Mouse (Mus musculus) right cerebral cortex, postnatal 14 days (tissue): ENCODE results near the gene Nploc4.
"Not testable (repeated sequence)": the region's sequence is repeated elsewhere in the genome, so short reads cannot be mapped to it uniquely, and the experiment has no call there.

Experiments used
- DNase-seq: peaks from one replicate; pipeline ENCODE4 v3.0.0; 2022

The Nploc4 gene

DNA sequence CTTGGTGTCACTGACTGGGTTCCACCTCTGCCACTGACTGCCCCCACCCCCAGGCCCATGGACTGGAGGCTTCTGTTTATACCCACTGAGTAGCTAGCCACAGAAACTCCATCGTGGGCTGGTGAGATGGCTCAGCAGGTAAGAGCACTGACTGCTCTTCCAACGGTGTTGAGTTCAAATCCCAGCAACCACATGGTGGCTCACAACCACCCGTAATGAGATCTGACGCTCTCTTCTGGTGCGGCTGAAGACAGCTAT lies 85.5 kb downstream of the Nploc4 start:
- peak; percentile 5 for DNase-seq

DNA sequence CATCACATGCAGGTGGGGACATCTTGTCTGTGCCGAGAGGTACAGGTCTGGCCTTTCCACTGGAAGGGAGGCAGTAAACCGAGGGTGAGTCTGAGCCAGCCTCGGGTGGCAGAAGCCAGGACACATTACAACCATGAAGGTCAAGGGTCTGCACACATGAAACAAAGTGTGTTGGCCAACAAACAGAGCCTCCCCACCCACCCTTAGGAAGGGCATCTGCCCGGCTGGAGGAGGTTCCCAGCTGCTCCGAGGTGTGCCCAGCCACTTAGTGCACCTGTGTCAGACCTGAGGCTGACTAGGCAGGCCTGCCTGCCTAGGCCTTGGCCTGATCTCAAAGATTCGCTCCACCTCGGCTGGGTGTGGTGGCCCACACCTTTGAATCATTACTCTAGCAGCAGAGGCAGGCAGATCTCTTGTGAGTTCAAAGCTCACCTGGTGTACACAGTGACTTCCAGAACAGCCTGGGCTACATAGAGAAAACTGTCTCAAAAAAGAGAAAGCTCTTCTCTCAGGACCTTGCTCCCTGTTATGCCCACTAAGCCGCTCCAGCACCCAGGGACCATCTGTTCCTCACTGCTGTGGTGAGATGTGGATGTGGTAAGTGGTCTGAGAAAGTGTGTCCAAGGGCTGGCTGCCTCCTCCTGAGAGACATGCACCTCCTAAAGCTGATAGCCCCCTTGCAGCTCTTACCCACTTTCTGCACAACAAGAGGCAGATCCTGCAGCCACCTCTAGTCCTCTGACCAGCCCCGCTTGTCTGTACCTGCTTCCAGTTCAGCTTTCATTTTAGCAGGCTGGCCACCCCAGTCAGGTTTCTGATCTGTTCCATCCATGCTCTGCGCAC lies 86.0 kb downstream of the Nploc4 start:
- peak; percentile 4 for DNase-seq

DNA sequence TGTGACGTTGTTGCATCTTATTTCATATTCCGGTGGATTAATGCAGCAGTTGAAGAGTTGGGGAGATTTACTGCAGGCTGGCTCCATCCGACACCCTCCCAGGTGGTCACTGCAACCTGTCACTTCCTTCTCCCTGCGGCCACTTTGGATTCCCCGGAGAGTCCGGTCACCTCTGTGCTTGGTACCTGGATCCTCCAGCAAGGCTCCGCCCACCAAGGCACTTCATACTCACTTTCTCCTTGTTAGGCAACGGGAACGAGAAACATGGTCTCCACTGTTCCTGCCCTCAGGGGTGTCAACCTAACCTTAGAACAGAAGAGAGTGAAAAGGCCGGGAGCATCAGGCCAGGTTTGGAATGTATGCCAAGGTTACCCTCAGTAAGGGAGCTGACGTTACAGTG lies 86.8 kb downstream of the Nploc4 start:
- peak; percentile 12 for DNase-seq

DNA sequence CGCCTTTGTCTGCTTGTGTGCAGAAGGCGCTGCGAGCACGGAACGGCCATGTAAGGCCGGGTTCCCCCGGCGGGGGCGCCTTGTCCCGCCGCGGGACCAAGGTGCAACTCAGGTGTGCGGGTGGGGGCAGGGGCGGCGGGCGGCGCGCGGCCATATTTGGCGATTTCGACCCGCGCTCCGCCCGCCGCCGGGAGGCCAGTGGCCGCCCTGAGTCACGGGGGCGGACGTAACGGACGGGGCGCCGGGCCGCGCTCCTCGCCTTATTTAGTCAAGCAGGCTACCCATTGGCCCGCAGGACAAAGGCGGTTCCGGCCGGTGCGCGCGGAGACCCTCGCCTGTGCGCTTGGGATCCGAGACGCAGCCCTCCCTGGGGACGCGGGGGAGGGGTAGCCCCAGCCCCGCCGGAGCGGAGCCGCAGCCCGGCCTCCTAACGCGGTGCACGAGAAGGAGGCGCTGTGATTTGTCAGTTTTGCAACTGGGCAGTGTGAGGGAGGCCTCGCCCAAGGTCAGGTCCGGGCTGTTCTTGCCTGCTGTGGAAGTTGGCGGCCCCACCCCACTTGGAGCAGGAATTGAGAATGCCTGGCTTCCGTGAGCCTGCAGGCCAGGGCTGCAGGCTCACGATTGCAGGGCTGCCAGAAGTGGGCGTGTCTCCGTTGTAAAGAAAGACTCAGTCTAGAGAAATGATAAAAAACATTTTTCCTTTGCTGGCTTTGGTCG lies 87.4 kb downstream of the Nploc4 start:
- DNase-seq, result peak; percentile 75

DNA sequence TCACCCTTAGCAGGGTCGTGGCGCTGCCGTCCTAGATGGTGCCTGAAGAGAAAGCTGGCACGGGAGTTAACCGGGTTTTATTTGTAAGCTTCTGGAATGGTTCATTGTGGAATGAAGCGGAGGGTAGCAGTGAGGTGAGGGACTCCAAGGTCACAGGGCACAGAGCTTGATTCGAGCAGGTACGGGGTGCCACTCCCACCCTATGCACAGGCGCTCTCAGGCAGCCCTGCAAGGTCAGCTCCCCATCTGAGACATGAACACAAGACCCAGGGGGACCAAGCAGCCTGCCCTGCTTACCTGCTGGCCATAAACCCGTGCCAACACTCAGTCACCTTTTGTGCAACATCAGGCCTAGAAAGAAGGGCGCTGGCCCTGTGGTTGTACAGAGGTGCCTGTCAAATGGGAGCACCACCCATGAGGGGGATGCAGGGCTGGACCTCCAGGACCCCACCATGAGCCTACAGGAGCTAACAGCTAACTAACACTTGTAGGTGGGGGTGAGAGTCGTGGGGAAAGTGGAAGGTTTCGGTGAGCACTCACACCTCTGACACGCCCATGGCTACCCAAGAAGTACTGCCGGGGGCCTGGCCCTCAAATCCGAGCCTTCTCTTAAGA lies 88.0 kb downstream of the Nploc4 start:
- no peak for DNase-seq

DNA sequence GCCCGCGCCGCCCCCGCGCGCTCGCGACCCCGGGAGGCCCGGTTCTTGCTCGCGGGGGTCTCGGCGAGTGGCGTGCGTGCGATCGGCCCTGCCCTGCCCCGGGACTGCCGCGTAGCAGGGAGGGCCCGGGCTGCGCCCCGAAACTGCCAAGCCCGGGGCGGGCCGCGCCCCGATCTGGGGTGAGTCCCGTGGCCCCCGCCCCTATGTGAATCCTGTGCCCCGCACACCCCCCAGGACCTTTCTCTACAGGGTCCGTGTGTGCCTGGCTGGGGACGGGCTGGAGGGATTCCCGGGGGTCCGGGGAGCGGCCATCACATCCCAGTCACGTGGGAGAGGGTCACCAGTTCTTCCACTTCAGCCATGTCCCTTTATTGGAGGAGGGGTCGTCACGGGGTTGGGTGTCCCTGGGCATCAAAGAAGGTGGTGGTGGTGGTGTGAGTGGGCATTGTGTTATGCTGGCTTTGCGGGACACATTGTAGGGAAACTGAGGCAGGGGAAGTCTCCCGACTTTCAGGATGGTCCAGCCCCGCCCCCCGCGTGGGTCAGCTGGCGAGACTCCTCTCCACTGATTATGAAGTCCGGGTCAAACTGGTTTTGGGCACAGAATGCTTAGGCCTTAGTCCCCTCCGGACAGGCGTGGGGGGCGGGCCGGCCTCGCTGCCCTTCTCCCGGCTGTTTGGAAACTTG lies 88.7 kb downstream of the Nploc4 start:
- peak; percentile 58 for DNase-seq

DNA sequence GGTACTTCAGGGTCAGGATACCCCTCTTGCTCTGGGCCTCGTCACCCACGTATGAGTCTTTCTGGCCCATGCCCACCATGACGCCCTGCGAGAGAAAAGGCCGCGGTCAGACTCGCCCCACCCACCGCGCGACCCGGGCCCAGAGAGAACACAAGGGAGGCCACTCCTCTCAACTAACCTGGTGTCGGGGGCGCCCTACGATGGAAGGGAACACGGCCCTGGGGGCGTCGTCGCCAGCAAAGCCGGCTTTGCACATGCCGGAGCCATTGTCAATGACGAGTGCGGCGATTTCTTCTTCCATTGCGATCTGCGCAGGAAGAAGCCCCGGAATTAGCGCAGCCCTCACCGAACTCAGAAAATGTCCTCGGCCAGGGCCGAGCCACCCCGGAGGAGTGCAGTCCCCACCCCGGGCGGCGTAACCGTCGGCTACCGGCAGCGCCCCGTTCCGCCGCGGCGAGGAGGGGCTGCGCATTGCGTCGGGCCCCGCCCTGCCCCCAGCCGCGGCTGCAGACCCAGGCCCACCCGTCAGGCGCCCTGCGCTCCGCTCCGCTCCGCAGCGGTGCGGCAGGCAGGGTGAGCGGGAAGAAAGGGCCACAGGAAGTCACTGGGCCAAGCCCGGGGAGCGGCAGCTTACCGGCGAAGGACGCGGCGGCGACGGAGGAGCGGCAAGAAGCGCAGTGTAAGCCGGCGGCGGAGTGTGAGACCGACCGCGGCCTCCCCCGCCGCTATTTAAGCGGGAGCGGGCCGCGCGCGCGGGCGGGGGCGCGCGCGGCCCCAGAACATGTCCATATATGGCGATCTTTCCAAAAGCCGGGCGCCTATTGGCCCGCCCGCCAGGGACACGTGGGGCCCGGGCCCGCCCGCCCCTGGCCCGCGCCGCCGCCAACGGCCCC lies 89.5 kb downstream of the Nploc4 start, which contains the start of gene Actg1:
Gene Actg1, minus strand, starts transcription at position 752 of the 893 bp plus-strand sequence.
- DNase-seq, result peak; percentile 83

DNA sequence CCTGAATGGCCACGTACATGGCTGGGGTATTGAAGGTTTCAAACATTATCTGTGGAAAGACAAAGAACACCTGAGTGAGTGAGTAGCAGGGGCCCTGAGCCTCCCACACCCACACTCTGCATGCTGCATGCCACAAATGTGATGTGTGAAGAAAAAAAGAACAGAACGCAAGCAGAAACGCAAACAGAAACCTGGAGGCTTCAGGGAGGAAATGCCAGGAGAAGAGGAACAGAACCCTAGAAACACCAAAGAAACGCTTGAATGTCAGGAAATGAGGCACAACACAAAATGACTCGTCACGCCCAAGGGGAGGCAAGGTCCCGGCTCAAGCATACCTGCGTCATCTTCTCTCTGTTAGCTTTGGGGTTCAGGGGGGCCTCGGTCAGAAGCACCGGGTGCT lies 90.2 kb downstream of the Nploc4 start:
- no peak for DNase-seq

DNA sequence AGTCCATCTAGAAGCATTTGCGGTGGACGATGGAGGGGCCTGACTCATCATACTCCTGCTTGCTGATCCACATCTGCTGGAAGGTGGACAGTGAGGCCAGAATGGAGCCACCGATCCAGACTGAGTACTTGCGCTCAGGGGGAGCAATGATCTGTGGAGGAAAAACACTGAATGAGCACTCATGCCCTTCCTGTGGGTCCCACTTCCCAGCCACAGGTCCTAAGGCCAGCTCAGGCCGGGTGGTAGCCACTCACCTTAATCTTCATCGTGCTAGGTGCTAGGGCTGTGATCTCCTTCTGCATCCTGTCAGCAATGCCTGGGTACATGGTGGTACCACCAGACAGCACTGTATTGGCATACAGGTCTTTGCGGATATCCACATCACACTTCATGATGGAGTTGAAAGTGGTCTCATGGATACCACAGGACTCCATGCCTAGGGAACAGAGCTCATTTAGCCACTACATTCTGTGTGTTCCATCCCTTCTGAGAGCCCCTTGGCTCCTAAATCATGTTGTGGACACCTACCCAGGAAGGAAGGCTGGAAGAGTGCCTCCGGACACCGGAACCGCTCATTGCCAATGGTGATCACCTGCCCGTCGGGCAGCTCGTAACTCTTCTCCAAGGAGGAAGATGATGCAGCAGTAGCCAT lies 91.0 kb downstream of the Nploc4 start:
- DNase-seq, result not testable (repeated sequence)

DNA sequence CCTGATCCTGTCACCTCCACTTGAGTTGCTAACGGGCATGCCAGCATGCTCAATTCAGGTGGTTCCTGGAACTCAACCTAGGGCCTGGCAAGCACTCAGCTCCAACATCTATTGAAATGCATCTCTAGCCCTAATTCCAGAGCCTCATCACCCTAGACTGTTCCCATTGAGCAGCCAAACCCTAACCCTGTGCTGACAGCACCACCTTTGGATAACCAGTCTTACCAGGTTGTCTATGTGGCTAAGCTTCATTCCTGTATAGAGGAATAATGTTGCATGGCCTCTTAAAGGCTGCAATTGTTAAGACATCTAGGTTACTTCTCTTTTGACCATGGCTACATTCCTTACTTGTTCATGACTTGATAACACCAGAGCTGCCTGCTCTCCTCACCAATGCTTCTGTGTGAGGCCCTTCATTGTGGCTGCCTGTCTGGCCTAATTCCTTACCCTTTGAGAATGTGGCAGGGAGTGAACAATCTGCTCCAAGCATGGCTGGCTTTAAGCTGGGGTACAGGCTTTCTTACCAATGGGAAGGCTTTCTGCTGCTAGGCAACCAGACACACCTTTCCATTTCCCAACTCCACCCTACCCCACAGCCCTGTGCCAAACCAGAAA lies 92.3 kb downstream of the Nploc4 start:
- no peak for DNase-seq

DNA sequence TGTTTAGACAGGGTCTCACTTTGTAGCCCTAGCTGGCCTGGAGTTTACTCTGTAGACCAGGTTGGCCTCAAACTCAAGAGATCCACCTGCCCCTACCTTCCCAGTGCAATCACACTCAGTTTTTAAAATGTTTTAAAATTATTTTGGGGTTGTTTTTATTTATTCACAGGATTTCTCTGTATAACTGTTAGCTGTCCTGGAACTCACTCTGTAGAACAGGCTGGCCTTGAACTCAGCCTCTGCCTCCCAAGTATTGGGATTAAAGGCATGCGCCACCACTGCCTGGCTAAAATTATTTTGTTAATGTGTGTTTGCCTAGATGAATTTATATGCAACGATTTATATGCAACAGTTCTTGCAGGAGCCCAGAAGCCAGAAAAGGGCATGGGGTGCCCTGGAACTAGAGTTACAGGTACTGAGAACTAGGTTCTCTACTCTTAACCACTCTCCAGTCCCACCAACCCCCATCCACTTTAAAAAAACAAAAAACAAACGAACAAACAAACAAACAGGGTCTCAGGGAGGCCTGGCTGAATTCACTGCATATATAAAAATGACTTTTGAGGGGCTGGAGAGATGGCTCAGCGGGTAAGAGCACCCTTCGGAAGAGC lies 93.1 kb downstream of the Nploc4 start:
- DNase-seq, result no peak

DNA sequence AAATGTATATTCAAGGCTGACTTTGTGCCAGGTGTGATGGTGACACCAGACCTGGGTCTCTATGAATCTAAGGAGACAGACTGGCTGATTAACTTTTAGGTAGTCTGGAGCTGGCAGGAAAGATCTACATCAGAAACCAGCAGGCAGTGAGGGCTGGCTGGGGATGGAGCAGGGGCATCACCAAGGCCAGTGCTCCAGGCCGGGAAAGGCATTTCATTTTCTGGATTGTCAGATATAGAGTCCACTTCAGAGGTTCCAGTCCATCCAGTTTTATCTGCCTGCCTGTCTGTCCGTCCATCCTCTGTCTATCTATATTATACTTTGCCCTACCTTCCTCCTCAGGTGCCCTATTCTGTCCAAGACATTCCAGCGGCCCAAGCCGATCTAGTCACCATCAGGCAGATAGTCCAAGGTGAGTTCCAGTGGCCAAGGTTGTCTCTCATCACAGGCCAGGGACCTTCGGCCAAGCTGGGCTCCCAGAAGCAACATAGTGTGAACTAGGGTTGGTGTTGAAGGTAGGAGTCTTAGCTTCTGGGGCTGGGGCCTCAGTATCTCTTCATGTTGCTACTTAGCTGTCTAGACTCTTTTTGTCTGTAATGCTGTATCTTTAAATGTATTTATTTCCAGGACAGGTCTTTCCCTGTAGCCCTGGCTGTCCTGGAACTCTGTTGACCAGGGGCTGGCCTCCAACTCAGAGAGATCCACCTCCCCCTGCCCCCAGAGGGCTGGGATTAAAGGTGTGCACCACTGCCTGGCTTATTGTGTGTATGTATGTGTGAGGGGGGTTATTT lies 93.8 kb downstream of the Nploc4 start:
- DNase-seq, result no peak

DNA sequence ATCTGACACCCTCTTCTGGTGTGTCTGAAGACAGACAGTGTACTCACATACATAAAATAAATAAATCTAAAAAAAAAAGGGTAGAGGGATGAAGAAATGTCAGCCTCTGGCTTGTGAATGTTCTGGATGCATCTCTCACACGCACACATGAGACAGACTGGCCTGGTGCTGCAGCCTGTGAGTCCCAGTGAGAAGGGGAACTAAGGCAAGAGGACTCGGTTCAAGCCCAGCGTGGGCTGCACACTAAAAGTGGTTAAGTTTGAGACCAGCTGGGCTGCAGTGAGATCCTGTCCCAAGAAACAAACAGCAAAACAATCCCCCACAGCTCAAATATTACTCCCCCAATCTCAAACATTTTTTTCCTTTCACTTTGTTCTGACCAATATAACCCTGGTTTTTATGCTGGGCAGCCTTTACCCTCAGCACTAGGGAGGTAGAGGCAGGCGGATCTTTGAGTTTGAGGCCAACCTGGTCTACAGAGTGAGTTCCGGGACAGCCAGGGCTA lies 94.8 kb downstream of the Nploc4 start:
- DNase-seq, result no peak

DNA sequence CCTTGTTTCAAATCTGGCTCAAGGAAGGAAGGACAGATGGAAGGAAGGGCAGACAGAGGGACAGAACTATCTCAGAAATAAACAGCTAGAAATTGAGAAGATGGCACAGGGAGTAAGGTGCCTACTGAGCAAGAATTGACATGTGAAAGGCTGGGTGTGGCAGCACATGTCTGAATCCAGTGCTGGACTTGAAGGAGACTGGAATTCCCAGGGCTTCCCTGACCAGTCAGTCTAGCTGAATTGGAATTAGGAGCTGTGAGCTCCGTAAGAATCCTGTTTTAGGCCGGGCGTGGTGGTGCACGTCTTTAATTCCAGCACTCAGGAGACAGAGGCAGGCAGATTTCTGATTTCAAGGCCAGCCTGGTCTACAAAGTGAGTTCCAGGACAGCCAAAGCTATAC lies 95.8 kb downstream of the Nploc4 start:
- no peak for DNase-seq

DNA sequence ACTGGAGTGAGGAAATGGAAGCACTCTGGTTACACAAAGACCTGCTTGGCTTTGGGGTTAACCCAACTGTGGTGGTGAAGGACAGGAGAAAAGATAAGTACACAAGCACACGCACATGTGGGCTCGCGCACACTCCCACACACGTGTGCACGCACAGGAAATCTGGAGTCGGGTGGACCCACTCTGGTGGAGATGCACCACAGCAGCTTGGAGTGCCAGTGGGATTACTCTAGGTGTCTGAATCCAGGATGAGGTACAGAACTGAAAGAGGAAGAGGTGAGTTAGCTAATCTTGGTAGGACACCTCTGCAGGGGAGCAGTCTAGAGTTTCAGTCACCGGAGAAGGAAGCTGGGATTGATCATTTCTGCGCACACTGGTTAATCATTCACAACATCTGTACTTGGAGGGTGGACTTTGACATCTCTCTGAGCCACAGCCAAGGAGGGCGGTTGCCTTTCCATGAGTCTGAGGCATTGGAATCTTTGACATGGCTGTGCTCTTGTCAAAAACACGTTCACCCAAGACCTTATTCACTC lies 97.5 kb downstream of the Nploc4 start:
- DNase-seq, result no peak

DNA sequence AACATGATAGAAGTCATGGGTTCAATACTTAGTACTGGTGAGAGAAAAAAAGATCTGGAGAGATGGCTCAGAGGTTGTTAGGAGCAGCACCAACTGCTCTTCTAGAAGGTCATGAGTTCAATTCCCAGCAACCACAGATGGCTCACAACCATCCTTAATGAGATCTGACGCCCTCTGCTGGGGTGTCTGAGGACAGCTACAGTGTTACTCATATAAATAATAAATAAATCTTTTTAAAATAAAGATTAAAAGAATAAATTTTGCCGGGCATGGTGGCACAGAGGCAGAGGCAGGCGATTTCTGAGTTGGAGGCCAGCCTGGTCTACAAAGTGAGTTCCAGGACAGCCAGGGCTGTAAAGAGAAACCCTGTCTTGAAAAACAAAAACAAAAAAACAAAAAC lies 98.7 kb downstream of the Nploc4 start:
- no peak for DNase-seq

DNA sequence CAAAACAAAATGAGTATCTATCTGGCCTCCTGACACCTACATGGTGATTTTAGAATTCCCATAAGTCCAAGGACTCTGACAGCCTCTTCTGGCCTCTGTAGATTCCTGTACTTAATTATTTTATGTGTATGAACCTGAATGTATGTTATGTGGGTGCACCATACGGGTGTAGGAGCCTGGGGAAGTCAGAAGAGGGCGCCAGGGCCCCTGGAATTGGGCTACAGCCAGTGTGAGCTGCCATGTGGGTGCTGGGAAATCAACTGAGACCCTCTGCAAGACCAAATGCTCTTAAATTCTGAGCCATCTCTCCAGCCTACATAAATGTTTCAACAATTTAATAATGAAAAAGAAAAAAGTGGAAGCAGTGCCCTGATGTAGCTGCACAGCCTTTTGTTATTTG lies 100.1 kb downstream of the Nploc4 start:
- DNase-seq, result no peak

DNA sequence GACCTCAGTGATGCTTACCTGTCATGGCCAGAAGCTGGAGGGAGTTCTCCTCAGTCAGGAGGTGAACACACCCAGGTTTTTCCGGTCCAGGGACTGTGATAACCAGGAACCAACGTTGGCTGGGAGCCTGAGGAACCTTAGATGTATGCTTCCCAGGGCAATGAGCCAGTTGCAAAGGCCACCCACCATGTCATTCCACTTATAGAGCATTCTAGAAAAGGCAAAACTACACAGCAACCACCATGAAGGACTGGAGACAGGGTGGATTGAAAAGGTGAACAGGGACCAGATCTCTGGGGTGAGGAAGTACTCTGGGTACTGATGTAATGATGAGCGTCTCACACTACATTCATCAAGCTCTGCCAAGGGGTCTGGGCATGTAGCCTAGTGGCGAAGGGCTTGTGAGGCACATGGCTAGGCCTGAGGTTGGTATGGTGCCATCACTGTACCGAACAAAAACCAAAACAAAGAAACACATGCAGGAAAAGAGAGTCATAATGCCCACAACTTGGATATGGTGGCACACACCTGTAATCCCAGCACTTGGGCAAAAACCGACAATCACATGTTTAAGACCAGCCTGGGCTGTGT lies 102.0 kb downstream of the Nploc4 start:
- no peak for DNase-seq
